Mouse (Mus musculus) liver, embryonic 11.5 days (tissue): ENCODE measurements around the gene Dffa. TPM values are rescaled to one million over a fixed set of nuclear protein-coding genes. Genes with fewer than 3 reads are reported as not detected.

ENCODE experiments used
- ATAC-seq: fragments of 200-750 bp; cut with Nextera tagmentation; replicated peaks from 2 replicates; pipeline ENCODE4 v1.8.0; 2017; ENCODE audit warnings: moderate number of reproducible peaks, mild to moderate bottlenecking, moderate TSS enrichment, moderate library complexity; ENCODE audit not compliant: low FRiP score
- DNase-seq: peaks from one replicate; pipeline ENCODE4 v3.0.0-alpha.2; 2017; ENCODE audit warnings: low spot score
- H3K27ac ChIP-seq: fragments of 300-500 bp; sonication (generic); 2 replicates; pipeline ENCODE4 v1.5.1; 2014; ENCODE audit warnings: mild to moderate bottlenecking, low read depth, low read length, control low read depth
- H3K27me3 ChIP-seq: fragments of 300-500 bp; sonication (generic); replicated peaks from 2 replicates; pipeline ENCODE4 v1.6.1; 2014; ENCODE audit warnings: low read length, mixed read lengths; ENCODE audit not compliant: control insufficient read depth, insufficient read depth
- H3K36me3 ChIP-seq: fragments of 300-500 bp; sonication (generic); 2 replicates; pipeline ENCODE4 v1.6.1; 2014; ENCODE audit warnings: mild to moderate bottlenecking, low read length, moderate library complexity, mixed read lengths; ENCODE audit not compliant: control insufficient read depth, insufficient read depth
- H3K4me1 ChIP-seq: fragments of 300-500 bp; sonication (generic); replicated peaks from 2 replicates; pipeline ENCODE4 v1.6.1; 2014; ENCODE audit warnings: low read length, mixed read lengths; ENCODE audit not compliant: control insufficient read depth, insufficient read depth
- H3K4me2 ChIP-seq: fragments of 300-500 bp; sonication (generic); 2 replicates; pipeline ENCODE4 v1.6.1; 2014; ENCODE audit warnings: mild to moderate bottlenecking, control low read depth, moderate library complexity
- H3K4me3 ChIP-seq: fragments of 300-500 bp; sonication (generic); 2 replicates; pipeline ENCODE4 v1.5.1; 2014; ENCODE audit warnings: low read depth, low read length, control low read depth
- H3K9ac ChIP-seq: fragments of 300-500 bp; sonication (generic); 2 replicates; pipeline ENCODE4 v1.6.1; 2014; ENCODE audit warnings: low read depth, low read length, control low read depth
- H3K9me3 ChIP-seq: fragments of 300-500 bp; sonication (generic); 2 replicates; pipeline ENCODE4 v1.6.1; 2016; ENCODE audit warnings: low read length, inconsistent platforms, mixed read lengths; ENCODE audit not compliant: control insufficient read depth
- WGBS: fragments of 180-500 bp; shearing (Covaris S2); extraction: QIAGEN DNeasy Blood & Tissue Kit; methylation state at CpG from one replicate; pipeline ENCODE4 v1.1.7; 2014; 5-methylcytosine and 5-hydroxymethylcytosine counted together
- polyA plus RNA-seq: library from polyadenylated mRNA; unstranded; fragments of >200 nt; fragmentation: Nextera tagmentation; extraction: Ambion mirVana; gene quantifications from 2 replicates; pipeline ENCODE4 v1.2.1, GENCODE M21; 2014

Dffa gene
- polyA plus RNA-seq, 1 experiment from 2014 or later = 37.4 TPM

GRCm38 (mm10) chr4:149062406-149063318, 41.3 kb upstream of the Dffa start:
- 72% methylated on average over 21 of the region's 21 CpGs for WGBS
- Histone ChIP-seq H3K9me3 (no peaks in the 10 kb centered on the region), H3K4me1 (peaks cover 14% of the 10 kb centered on the region), H3K27ac (no peak overlapping the region), H3K9ac (no peak overlapping the region), H3K4me2 (no peak overlapping the region), H3K27me3 (no peaks in the 10 kb centered on the region), H3K36me3 (no peaks in the 10 kb centered on the region), H3K4me3 (no peak overlapping the region)
- no peak for DNase-seq
- ATAC-seq = no peak

DNA sequence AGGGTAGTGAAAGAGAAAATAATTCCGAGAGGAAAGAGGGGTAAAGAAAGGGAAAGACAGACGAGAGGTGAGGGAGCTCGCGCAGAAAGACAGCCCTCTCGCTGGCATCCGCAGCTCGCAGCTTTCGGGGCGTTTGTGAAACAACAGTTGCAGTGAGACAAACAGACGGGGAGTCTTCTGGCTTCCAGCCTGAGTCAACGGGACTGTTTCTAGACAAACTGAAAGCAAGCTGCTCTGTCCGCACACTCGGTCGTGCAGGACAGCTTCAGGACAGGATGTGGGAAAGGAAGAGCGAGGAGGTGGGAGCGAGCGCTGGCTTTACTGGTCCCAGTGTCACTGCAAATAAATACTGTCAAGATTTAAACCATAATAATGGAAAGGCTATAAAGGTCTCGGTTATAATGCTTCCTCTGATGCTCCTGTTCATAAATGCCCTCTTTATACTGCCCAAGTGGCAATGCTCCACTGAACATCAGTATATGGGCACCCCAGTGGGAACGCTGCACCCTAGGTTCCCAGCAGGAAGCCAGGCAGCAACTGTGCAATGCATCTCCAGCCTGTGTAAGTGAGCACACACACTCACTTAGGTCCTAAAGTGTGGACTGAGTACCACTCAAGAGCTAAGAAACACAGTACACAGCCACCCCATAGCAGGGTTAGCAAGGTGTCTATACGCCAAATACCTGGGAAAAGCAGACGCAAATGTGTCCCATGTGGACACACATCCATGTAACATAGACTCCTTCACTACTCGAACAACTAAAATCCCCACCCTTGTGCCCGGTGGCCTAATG, 39.7 kb upstream of the Dffa start:
- Histone ChIP-seq H3K4me2 (no peak overlapping the region), H3K4me1 (peaks cover 10% of the 10 kb centered on the region; the same call in 1 of the 2 replicates), H3K9ac (no peak overlapping the region), H3K9me3 (no peaks in the 10 kb centered on the region), H3K4me3 (no peak overlapping the region), H3K27ac (no peak overlapping the region), H3K36me3 (no peaks in the 10 kb centered on the region), H3K27me3 (no peaks in the 10 kb centered on the region)
- DNase-seq (no peak), ATAC-seq (no peak)
- WGBS = 83% methylated on average over 23 of the region's 23 CpGs

DNA sequence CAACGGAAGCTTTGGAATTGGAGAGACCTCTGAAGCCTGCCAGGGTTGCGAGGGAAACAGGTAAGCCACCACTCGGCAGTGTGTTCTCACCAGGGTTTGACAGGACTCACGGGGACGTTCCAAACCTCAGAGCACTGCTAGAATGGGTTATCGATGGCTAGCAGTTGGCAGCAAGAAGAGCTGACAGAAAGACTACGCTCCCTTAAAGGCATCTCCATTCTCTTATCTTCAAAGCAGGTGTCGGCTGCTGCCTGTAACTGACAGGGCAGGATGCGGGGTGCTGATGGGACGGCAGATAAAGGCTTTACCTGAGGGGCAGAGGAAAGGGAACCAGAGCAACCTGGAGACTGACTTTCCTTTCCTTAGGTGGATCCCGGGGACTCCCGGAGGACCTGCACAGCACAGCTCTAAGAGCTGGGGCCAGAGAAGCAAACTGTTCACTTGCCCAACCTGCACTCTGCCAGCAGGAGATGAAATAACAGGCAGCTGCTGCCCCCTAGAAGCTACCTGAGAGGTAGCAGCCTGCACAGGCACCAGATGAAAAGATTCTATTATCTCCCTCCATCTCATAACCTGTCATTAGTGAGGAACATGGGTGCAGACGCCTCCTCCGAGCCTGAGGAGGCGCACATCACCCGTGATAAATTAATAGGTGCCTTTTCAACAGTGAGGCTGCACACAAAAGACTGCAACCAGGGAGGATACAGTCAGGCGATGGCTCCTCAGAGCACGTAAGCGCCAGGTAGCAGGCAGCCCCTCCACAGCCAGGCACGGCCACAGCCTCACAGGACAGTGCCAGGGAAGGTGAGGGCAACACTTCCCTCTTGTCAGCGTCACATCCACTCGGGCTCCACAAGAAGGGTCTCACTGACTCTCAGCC, 37.0 kb upstream of the Dffa start:
- Histone ChIP-seq H3K4me3 (no peak overlapping the region), H3K27me3 (no peaks in the 10 kb centered on the region), H3K36me3 (peaks cover 1% of the 10 kb centered on the region), H3K4me1 (peaks cover 8% of the 10 kb centered on the region; the same call in 1 of the 2 replicates), H3K9me3 (no peaks in the 10 kb centered on the region), H3K9ac (no peak overlapping the region), H3K27ac (no peak overlapping the region), H3K4me2 (no peak overlapping the region)
- WGBS = 78% methylated on average over 22 of the region's 22 CpGs
- ATAC-seq (peak; percentile 49), DNase-seq (no peak)

GRCm38 (mm10) chr4:149075073-149075472, 28.9 kb upstream of the Dffa start:
- Histone ChIP-seq H3K4me3 (no peak overlapping the region), H3K27ac (no peak overlapping the region), H3K4me2 (no peak overlapping the region), H3K9ac (no peak overlapping the region), H3K9me3 (no peaks in the 10 kb centered on the region), H3K4me1 (peaks cover 9% of the 10 kb centered on the region), H3K27me3 (no peaks in the 10 kb centered on the region), H3K36me3 (peaks cover 7% of the 10 kb centered on the region)
- no peak for ATAC-seq
- WGBS = 92% methylated on average over 13 of the region's 13 CpGs
- DNase-seq = no peak

DNA sequence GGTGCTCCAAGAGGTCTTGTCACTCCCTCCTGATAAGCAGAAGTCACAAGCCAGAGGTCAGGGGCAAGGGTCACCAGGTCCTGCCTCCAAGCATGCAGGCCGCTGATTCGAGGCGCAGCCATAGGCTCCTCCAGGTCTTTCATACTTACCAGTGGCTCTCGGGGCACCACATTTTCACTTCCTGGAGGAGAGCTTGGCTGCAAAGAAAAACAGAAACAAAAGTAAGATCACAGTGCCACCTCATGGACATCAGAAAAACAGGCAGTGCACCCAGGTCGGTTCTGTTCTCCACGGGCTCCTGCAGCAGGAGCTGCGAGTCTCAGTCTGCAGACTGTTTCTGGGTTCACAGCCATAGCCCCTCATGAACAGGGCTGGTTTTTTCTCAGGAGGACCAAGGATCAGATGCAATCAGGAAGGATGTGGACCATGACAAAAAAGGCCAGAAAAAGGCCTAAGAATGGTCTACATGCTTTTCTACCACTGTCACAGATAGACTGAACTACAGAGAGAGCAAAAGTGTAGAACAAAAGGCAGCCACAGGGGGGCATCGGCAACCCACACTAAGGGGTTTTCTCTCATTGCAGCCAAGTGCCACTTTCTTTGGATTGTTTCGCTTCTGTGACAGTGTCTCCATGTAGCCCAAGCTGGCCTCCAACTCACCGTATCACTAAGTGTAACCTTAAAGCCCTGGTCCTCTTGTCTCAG, 27.9 kb upstream of the Dffa start:
- H3K9me3 ChIP-seq = no peaks in the 10 kb centered on the region
- H3K4me3 ChIP-seq = no peak overlapping the region
- peaks cover 9% of the 10 kb centered on the region for H3K4me1 ChIP-seq
- ATAC-seq (peak; percentile 61), DNase-seq (peak; percentile 56)
- H3K27me3 ChIP-seq = no peaks in the 10 kb centered on the region
- H3K9ac ChIP-seq = no peak overlapping the region
- H3K36me3 ChIP-seq = peaks cover 7% of the 10 kb centered on the region
- H3K27ac ChIP-seq = no peak overlapping the region
- 49% methylated on average over 10 of the region's 10 CpGs for WGBS
- H3K4me2 ChIP-seq = no peak overlapping the region

GRCm38 (mm10) chr4:149078261-149078660, 25.7 kb upstream of the Dffa start:
- DNase-seq (no peak), ATAC-seq (no peak)
- H3K4me2 ChIP-seq = no peak overlapping the region
- H3K9ac ChIP-seq = no peak overlapping the region
- H3K27ac ChIP-seq = no peak overlapping the region
- H3K4me1 ChIP-seq = peaks cover 12% of the 10 kb centered on the region
- no peaks in the 10 kb centered on the region for H3K9me3 ChIP-seq
- 63% methylated on average over 4 of the region's 4 CpGs for WGBS
- H3K27me3 ChIP-seq = no peaks in the 10 kb centered on the region
- no peak overlapping the region for H3K4me3 ChIP-seq
- no peaks in the 10 kb centered on the region; the same call in 1 of the 2 replicates for H3K36me3 ChIP-seq

- H3K9ac ChIP-seq = no peak overlapping the region
- H3K27ac ChIP-seq = no peak overlapping the region
- H3K4me1 ChIP-seq = peaks cover 12% of the 10 kb centered on the region
- H3K4me3 ChIP-seq = no peak overlapping the region
- 72% methylated on average over 6 of the region's 6 CpGs for WGBS
- no peaks in the 10 kb centered on the region for H3K27me3 ChIP-seq
- H3K9me3 ChIP-seq = no peaks in the 10 kb centered on the region
- H3K36me3 ChIP-seq = no peaks in the 10 kb centered on the region
- no peak for ATAC-seq
- no peak overlapping the region for H3K4me2 ChIP-seq
- DNase-seq = no peak
Measured at GRCm38 (mm10) chr4:149079629-149080028, 24.3 kb upstream of the Dffa start.

- no peaks in the 10 kb centered on the region for H3K27me3 ChIP-seq
- H3K9me3 ChIP-seq = no peaks in the 10 kb centered on the region
- 79% methylated on average over 8 of the region's 8 CpGs for WGBS
- ATAC-seq (no peak), DNase-seq (no peak)
- no peak overlapping the region for H3K4me3 ChIP-seq
- no peak overlapping the region for H3K9ac ChIP-seq
- H3K4me2 ChIP-seq = no peak overlapping the region
- no peaks in the 10 kb centered on the region for H3K36me3 ChIP-seq
- peaks cover 12% of the 10 kb centered on the region for H3K4me1 ChIP-seq
- no peak overlapping the region for H3K27ac ChIP-seq
Measured at GRCm38 (mm10) chr4:149080111-149080510, 23.8 kb upstream of the Dffa start.
